Comparison of ENCODE assay signal across 20 mouse cellular contexts in the genomic region with DNA sequence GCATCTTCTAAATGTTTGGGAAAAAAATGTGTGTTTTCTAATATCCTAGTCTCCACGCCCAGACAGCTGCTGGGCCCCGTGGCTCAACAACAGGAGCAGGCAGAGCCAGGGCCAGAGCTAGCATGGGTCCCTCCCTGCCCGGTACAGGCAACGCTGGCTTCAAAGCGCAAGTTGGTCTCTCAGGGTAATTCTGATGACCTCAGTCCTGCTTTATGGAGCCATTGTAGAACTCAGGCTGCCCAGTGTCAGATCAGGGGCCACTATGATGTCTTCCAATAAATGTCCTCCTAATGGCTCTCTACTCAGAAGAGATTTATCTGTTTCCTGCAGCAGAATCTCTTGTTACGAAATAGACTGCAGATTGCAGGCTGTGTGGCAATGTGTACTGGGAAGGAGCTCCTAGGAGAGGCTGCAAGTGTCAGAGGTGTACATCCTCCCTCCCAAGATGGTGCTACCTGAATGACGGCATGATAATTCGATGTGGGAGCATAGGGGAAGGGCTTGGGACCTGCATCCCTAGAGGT.
DNase-seq lines count a peak whose midpoint lies in the region; ATAC-seq lines count a peak whose summit lies in the region.
"Had no signal": no experiment of that assay in that cellular context is flagged by ENCODE, and none has a peak within 500 bp of the region (broad histone marks: within the 10 kb centered on the region; RNA-seq: fewer than 3 reads in every experiment).

No protein-coding gene starts in this region.

- intact Hi-C loops in heart, postnatal 25 days (cut with DNase I): no loop called here

- H3K27me3 ChIP-seq in heart, embryonic 10.5 days (ENCODE audit: insufficient read depth, poor library complexity, severe bottlenecking): no peaks in the 10 kb centered on the region
- H3K27me3 ChIP-seq in kidney, embryonic 16.5 days (ENCODE audit: insufficient read depth, low read length): no peaks in the 10 kb centered on the region
- H3K27me3 ChIP-seq: embryonic facial prominence, embryonic 15.5 days; forebrain, embryonic 13.5 days; midbrain, embryonic 13.5 days had no signal

- H3K9ac ChIP-seq in kidney, embryonic 16.5 days (replicated peaks; ENCODE audit: low read length): no peak overlapping the region
- H3K9ac ChIP-seq: embryonic facial prominence, embryonic 15.5 days; forebrain, embryonic 13.5 days; liver, postnatal 0 days; midbrain, embryonic 13.5 days had no signal

- H3K4me1 ChIP-seq in heart, embryonic 10.5 days: peaks cover 31% of the 10 kb centered on the region
- 0 out of 2 replicates have a peak, but pooled peaks cover 2% of the 10 kb centered on the region for H3K4me1 ChIP-seq in kidney, embryonic 16.5 days (ENCODE audit: insufficient read depth, low read length)
- H3K4me1 ChIP-seq: embryonic facial prominence, embryonic 15.5 days; forebrain, embryonic 13.5 days; midbrain, embryonic 13.5 days had no signal

- H3K4me3 ChIP-seq in heart, embryonic 10.5 days: no peak overlapping the region
- H3K4me3 ChIP-seq in kidney, embryonic 16.5 days (ENCODE audit: low read length): no peak overlapping the region
- H3K4me3 ChIP-seq: embryonic facial prominence, embryonic 15.5 days; forebrain, embryonic 13.5 days; midbrain, embryonic 13.5 days had no signal

- peak; percentile 65 for ATAC-seq in common myeloid progenitor, adult 5-6 weeks (replicated peaks; ENCODE audit: low read depth, poor library complexity, severe bottlenecking)
- ATAC-seq in megakaryocyte, adult 5-6 weeks (ENCODE audit: poor library complexity, severe bottlenecking): peak; percentile 43; the same call in 1 of the 2 replicates
- no peak for ATAC-seq in kidney, embryonic 16.5 days (ENCODE audit: low FRiP score, low TSS enrichment)
- no peak for ATAC-seq in erythroid progenitor cell, adult 5-6 weeks (replicated peaks; ENCODE audit: low FRiP score, poor library complexity, severe bottlenecking)
- ATAC-seq: forebrain, embryonic 13.5 days; hindbrain, postnatal 0 days; midbrain, embryonic 13.5 days had no signal

- peak; percentile 19 for DNase-seq in adrenal gland, postnatal 14 days
- DNase-seq in adrenal gland, postnatal 10 days: no peak
- DNase-seq in heart, embryonic 10.5 days (ENCODE audit: low spot score): no peak
- DNase-seq in heart, postnatal 25 days (ENCODE audit: low spot score): no peak
- DNase-seq: adrenal gland, postnatal 36 days; cerebellum, adult 8-10 months; embryo, embryonic 11 days; layer of hippocampus, postnatal 36 days; liver; liver, postnatal 0 days; right cerebral cortex, postnatal 14 days had no signal

- no peaks in the 10 kb centered on the region for H3K9me3 ChIP-seq in heart, embryonic 10.5 days
- H3K9me3 ChIP-seq in kidney, embryonic 16.5 days (ENCODE audit: low read length): no peaks in the 10 kb centered on the region
- H3K9me3 ChIP-seq: embryonic facial prominence, embryonic 15.5 days; forebrain, embryonic 13.5 days; midbrain, embryonic 13.5 days had no signal

- H3K27ac ChIP-seq in heart, embryonic 10.5 days: peak overlapping the region; percentile 47
- H3K27ac ChIP-seq in kidney, embryonic 16.5 days (ENCODE audit: low read length): no peak overlapping the region
- H3K27ac ChIP-seq: embryonic facial prominence, embryonic 15.5 days; forebrain, embryonic 13.5 days; hindbrain, postnatal 0 days; macrophage; midbrain, embryonic 13.5 days had no signal

- 72% methylated on average over 8 of the region's 8 CpGs for WGBS in heart, embryonic 10.5 days
- WGBS in kidney, embryonic 16.5 days: 53% methylated on average over 8 of the region's 8 CpGs

- no peaks in the 10 kb centered on the region for H3K36me3 ChIP-seq in heart, embryonic 10.5 days
- no peaks in the 10 kb centered on the region for H3K36me3 ChIP-seq in kidney, embryonic 16.5 days (ENCODE audit: insufficient read depth, low read length)
- H3K36me3 ChIP-seq: embryonic facial prominence, embryonic 15.5 days; midbrain, embryonic 13.5 days had no signal

- no peak overlapping the region for H3K4me2 ChIP-seq in kidney, embryonic 16.5 days (replicated peaks; ENCODE audit: low read depth, low read length)
- H3K4me2 ChIP-seq: embryonic facial prominence, embryonic 15.5 days; forebrain, embryonic 13.5 days; midbrain, embryonic 13.5 days had no signal

Comparison
In these comparisons a context has a peak if more than half of its experiments do, and no peak if none do; other contexts are left out.
1. ATAC-seq: peak in common myeloid progenitor, adult 5-6 weeks (single experiment) and megakaryocyte, adult 5-6 weeks (single experiment); none in kidney, embryonic 16.5 days (single experiment) and erythroid progenitor cell, adult 5-6 weeks (single experiment).